Mouse (Mus musculus): ENCODE results near the gene Kbtbd13.

GRCm38 (mm10) chr9:65340414-65340813 lies 51.0 kb downstream of the Kbtbd13 start:
- TF ChIP-seq EP300 (IDR thresholded peaks at IDR 0.05; ENCODE audit: low read depth in 1 of 2, low read length in 2 of 2), result no peak
- TF ChIP-seq POLR2A (IDR thresholded peaks at IDR 0.05; ENCODE audit: control insufficient read depth in 1 of 2, insufficient read depth in 1 of 2, low read depth in 1 of 2, low read length in 2 of 2, poor library complexity in 1 of 2), result no peak
- TF ChIP-seq RAD21 (IDR thresholded peaks at IDR 0.05; ENCODE audit: low read depth, low read length), result no peak
- no peak for TF ChIP-seq NELFE (IDR thresholded peaks at IDR 0.05; ENCODE audit: low read depth, low read length)
- TF ChIP-seq MAFK (IDR thresholded peaks at IDR 0.05; ENCODE audit: borderline replicate concordance, low read depth, low read length), result no peak; the same call in 1 of the 2 replicates
- no peak for TF ChIP-seq JUND (IDR thresholded peaks at IDR 0.05; ENCODE audit: low read depth, low read length)
- TF ChIP-seq ELF1 (IDR thresholded peaks at IDR 0.05; ENCODE audit: low read depth, low read length), result no peak
- TF ChIP-seq ZNF384 (IDR thresholded peaks at IDR 0.05; ENCODE audit: low read depth, low read length), result no peak

Data from MEL (cell line).